Mouse (Mus musculus): ENCODE measurements around the gene Vmn2r13. TPM values are rescaled to one million over a fixed set of nuclear protein-coding genes. Genes with fewer than 3 reads are reported as not detected.

Gene Vmn2r13
- polyA plus RNA-seq, 1 experiment from 2014 or later = not detected

GRCm38 (mm10) chr5:109139546-109139945 is 52.5 kb downstream of the Vmn2r13 start:
- H3K4me3 ChIP-seq (ENCODE audit: low read depth, low read length) = no peak overlapping the region
- no peak for TF ChIP-seq CTCF (IDR thresholded peaks at IDR 0.05)
- TF ChIP-seq EP300 (IDR thresholded peaks at IDR 0.05) = no peak
- ATAC-seq (no peak), DNase-seq (ENCODE audit: low spot score) (no peak)
- no peak overlapping the region for H3K27ac ChIP-seq (ENCODE audit: low read length)
- no peak overlapping the region for H3K4me2 ChIP-seq (replicated peaks; ENCODE audit: low read depth, low read length)
- H3K4me1 ChIP-seq (ENCODE audit: insufficient read depth, low read depth, low read length) = no peaks in the 10 kb centered on the region
- H3K36me3 ChIP-seq (ENCODE audit: insufficient read depth, low read length) = no peaks in the 10 kb centered on the region
- H3K9ac ChIP-seq (replicated peaks; ENCODE audit: low read depth) = no peak overlapping the region
- H3K9me3 ChIP-seq (ENCODE audit: low read length) = peaks cover 2% of the 10 kb centered on the region; the same call in 1 of the 2 replicates
- no peaks in the 10 kb centered on the region for H3K27me3 ChIP-seq (replicated peaks; ENCODE audit: insufficient read depth, low read length)
- 76% methylated on average over 2 of the region's 2 CpGs for WGBS

- Histone ChIP-seq H3K4me3 (ENCODE audit: low read depth, low read length) (no peak overlapping the region), H3K4me1 (ENCODE audit: insufficient read depth, low read depth, low read length) (no peaks in the 10 kb centered on the region), H3K27ac (ENCODE audit: low read length) (no peak overlapping the region), H3K4me2 (replicated peaks; ENCODE audit: low read depth, low read length) (no peak overlapping the region), H3K9ac (replicated peaks; ENCODE audit: low read depth) (no peak overlapping the region), H3K36me3 (ENCODE audit: insufficient read depth, low read length) (no peaks in the 10 kb centered on the region), H3K9me3 (ENCODE audit: low read length) (peaks cover 2% of the 10 kb centered on the region; the same call in 1 of the 2 replicates), H3K27me3 (replicated peaks; ENCODE audit: insufficient read depth, low read length) (no peaks in the 10 kb centered on the region)
- TF ChIP-seq CTCF (IDR thresholded peaks at IDR 0.05) (no peak), EP300 (IDR thresholded peaks at IDR 0.05) (no peak)
- ATAC-seq (no peak), DNase-seq (ENCODE audit: low spot score) (no peak)
- WGBS = 71% methylated on average over 2 of the region's 2 CpGs
These were observed 55.3 kb downstream of the Vmn2r13 start for GRCm38 (mm10) chr5:109136731-109137130.

Other genes starting within 250 kb of the Vmn2r13 start
- not detected in 2 replicates for gene Vmn2r10, start 185.7 kb downstream of the Vmn2r13 start, polyA plus RNA-seq (2015; fragmentation: Nextera tagmentation; extraction: Ambion mirVana)
- gene Vmn2r11, start 132.6 kb downstream of the Vmn2r13 start, polyA plus RNA-seq (2015; fragmentation: Nextera tagmentation; extraction: Ambion mirVana) = not detected in 2 replicates
- gene Vmn2r12, start 94.2 kb downstream of the Vmn2r13 start, polyA plus RNA-seq (2015; fragmentation: Nextera tagmentation; extraction: Ambion mirVana) = not detected in 2 replicates
- gene Vmn2r14, start 32.5 kb upstream of the Vmn2r13 start, polyA plus RNA-seq (2015; fragmentation: Nextera tagmentation; extraction: Ambion mirVana) = not detected in 2 replicates
- gene Vmn2r15, start 105.4 kb upstream of the Vmn2r13 start, polyA plus RNA-seq (2015; fragmentation: Nextera tagmentation; extraction: Ambion mirVana) = not detected in 2 replicates
- not detected in 2 replicates for gene Vmn2r16, start 138.0 kb upstream of the Vmn2r13 start, polyA plus RNA-seq (2015; fragmentation: Nextera tagmentation; extraction: Ambion mirVana)
- not detected in 2 replicates for gene Vmn2r17, start 227.5 kb upstream of the Vmn2r13 start, polyA plus RNA-seq (2015; fragmentation: Nextera tagmentation; extraction: Ambion mirVana)